Mouse (Mus musculus): ENCODE results near the gene Nfx1. TPM values are rescaled to one million over a fixed set of nuclear protein-coding genes. Genes with fewer than 3 reads are reported as not detected.
"Not testable (repeated sequence)": the region's sequence is repeated elsewhere in the genome, so short reads cannot be mapped to it uniquely, and the experiment has no call there.

The Nfx1 gene
- total RNA-seq (2021) = 10 to 100 TPM; 21.2 to 21.8 TPM
- long read RNA-seq, experiment 1, full-length matches to known transcripts = 7 of 13 reads
- long read RNA-seq, experiment 1, partial matches to known transcripts = 1 of 13 reads
- long read RNA-seq, experiment 1, other reads (novel, unspliced or antisense) = 5 of 13 reads
- long read RNA-seq, experiment 2, full-length matches to known transcripts = 5 of 7 reads
- long read RNA-seq, experiment 2, partial matches to known transcripts = 0 of 7 reads
- long read RNA-seq, experiment 2, other reads (novel, unspliced or antisense) = 2 of 7 reads

GRCm38 (mm10) chr4:40970842-40971701, at the start of gene Nfx1:
Gene Nfx1, plus strand, starts transcription at chr4:40970906.
- peak; percentile 97 for DNase-seq

GRCm38 (mm10) chr4:40921288-40921687, 49.4 kb upstream of the Nfx1 start:
- no peak for DNase-seq

- DNase-seq = no peak
These were observed 47.5 kb upstream of the Nfx1 start for GRCm38 (mm10) chr4:40923087-40923651.

- no peak for DNase-seq
These were observed 45.1 kb upstream of the Nfx1 start for GRCm38 (mm10) chr4:40925568-40925967.

GRCm38 (mm10) chr4:40929046-40929445, 41.7 kb upstream of the Nfx1 start:
- DNase-seq = no peak

GRCm38 (mm10) chr4:40933694-40934093, 37.0 kb upstream of the Nfx1 start:
- DNase-seq = no peak

GRCm38 (mm10) chr4:40934369-40934768, 36.3 kb upstream of the Nfx1 start:
- DNase-seq = not testable (repeated sequence)

- DNase-seq = peak; percentile 75 to 85
These were observed 34.4 kb upstream of the Nfx1 start for GRCm38 (mm10) chr4:40936175-40936839.

GRCm38 (mm10) chr4:40938793-40939192, 31.9 kb upstream of the Nfx1 start:
- DNase-seq = no peak

- no peak for DNase-seq
These were observed 27.1 kb upstream of the Nfx1 start for GRCm38 (mm10) chr4:40943651-40944050.

- no peak for DNase-seq
These were observed 24.1 kb upstream of the Nfx1 start for GRCm38 (mm10) chr4:40946516-40947121.

GRCm38 (mm10) chr4:40947565-40948159, 23.0 kb upstream of the Nfx1 start:
- no peak for DNase-seq

GRCm38 (mm10) chr4:40948160-40948708, 22.5 kb upstream of the Nfx1 start, which contains the start of the genes Bag1 and Chmp5:
Gene Bag1, minus strand, starts transcription at chr4:40948294.
Gene Chmp5, plus strand, starts transcription at chr4:40948407.
- DNase-seq = peak; percentile 99 to 100

GRCm38 (mm10) chr4:40953521-40953920, 17.2 kb upstream of the Nfx1 start:
- DNase-seq = no peak

- DNase-seq = no peak
These were observed 14.8 kb upstream of the Nfx1 start for GRCm38 (mm10) chr4:40955942-40956341.

- DNase-seq = no peak
These were observed 7.2 kb upstream of the Nfx1 start for GRCm38 (mm10) chr4:40963536-40963935.

- no peak for DNase-seq
These were observed 1.5 kb upstream of the Nfx1 start for GRCm38 (mm10) chr4:40969161-40969560.

- no peak for DNase-seq
These were observed 720 bp upstream of the Nfx1 start for GRCm38 (mm10) chr4:40969781-40970591.

GRCm38 (mm10) chr4:40970592-40970841, 189 bp upstream of the Nfx1 start:
- DNase-seq = no peak

GRCm38 (mm10) chr4:40971744-40972143, 1.0 kb downstream of the Nfx1 start:
- DNase-seq = peak in 1 of 2 experiments; percentile 18

GRCm38 (mm10) chr4:40974011-40974410, 3.3 kb downstream of the Nfx1 start:
- DNase-seq = no peak
